Mouse (Mus musculus) neural tube, embryonic 15.5 days (tissue): ENCODE results near the gene Alg11. TPM values are rescaled to one million over a fixed set of nuclear protein-coding genes. Genes with fewer than 3 reads are reported as not detected.

Experiments used
- ATAC-seq: fragments of 200-750 bp; cut with Nextera tagmentation; 2 replicates; pipeline ENCODE4 v1.8.0; 2017; ENCODE audit warnings: mild to moderate bottlenecking, moderate TSS enrichment, moderate library complexity; ENCODE audit not compliant: low FRiP score
- H3K27ac ChIP-seq: fragments of 300-500 bp; sonication (generic); replicated peaks from 2 replicates; pipeline ENCODE4 v1.5.1; 2015; ENCODE audit warnings: mild to moderate bottlenecking, inconsistent platforms
- H3K27me3 ChIP-seq: fragments of 300-500 bp; sonication (generic); replicated peaks from 2 replicates; pipeline ENCODE4 v1.6.1; 2015; ENCODE audit warnings: inconsistent platforms
- H3K36me3 ChIP-seq: fragments of 300-500 bp; sonication (generic); 2 replicates; pipeline ENCODE4 v1.6.1; 2015; ENCODE audit warnings: inconsistent platforms
- H3K4me1 ChIP-seq: fragments of 300-500 bp; sonication (generic); 2 replicates; pipeline ENCODE4 v1.6.1; 2015; ENCODE audit warnings: inconsistent platforms
- H3K4me2 ChIP-seq: fragments of 300-500 bp; sonication (generic); 2 replicates; pipeline ENCODE4 v1.6.1; 2015; ENCODE audit warnings: inconsistent platforms, mild to moderate bottlenecking, moderate library complexity
- H3K4me3 ChIP-seq: fragments of 300-500 bp; sonication (generic); replicated peaks from 2 replicates; pipeline ENCODE4 v1.5.1; 2015; ENCODE audit warnings: mild to moderate bottlenecking, inconsistent platforms
- H3K9ac ChIP-seq: fragments of 300-500 bp; sonication (generic); replicated peaks from 2 replicates; pipeline ENCODE4 v1.6.1; 2015; ENCODE audit warnings: mild to moderate bottlenecking, inconsistent platforms
- H3K9me3 ChIP-seq: fragments of 300-500 bp; sonication (generic); replicated peaks from 2 replicates; pipeline ENCODE4 v1.6.1; 2016; ENCODE audit warnings: inconsistent platforms
- WGBS: fragments of 180-500 bp; shearing (Covaris S2); methylation state at CpG from one replicate; pipeline ENCODE4 v1.1.7; 2015; ENCODE audit warnings: mixed read lengths; 5-methylcytosine and 5-hydroxymethylcytosine counted together
- polyA plus RNA-seq: library from polyadenylated mRNA; unstranded; fragments of >200 nt; fragmentation: Nextera tagmentation; extraction: Ambion mirVana; gene quantifications from 2 replicates; pipeline ENCODE4 v1.2.1, GENCODE M21; 2015

Gene Alg11
- polyA plus RNA-seq, 1 experiment from 2014 or later: 37.7 TPM

GRCm38 (mm10) chr8:22042515-22042914 lies 18.0 kb upstream of the Alg11 start:
- Histone ChIP-seq H3K4me2 (no peak overlapping the region), H3K36me3 (no peaks in the 10 kb centered on the region), H3K9me3 (no peaks in the 10 kb centered on the region), H3K4me3 (no peak overlapping the region), H3K4me1 (peaks cover 9% of the 10 kb centered on the region; the same call in 1 of the 2 replicates), H3K9ac (no peak overlapping the region), H3K27me3 (no peaks in the 10 kb centered on the region), H3K27ac (no peak overlapping the region)
- no peak for ATAC-seq
- 85% methylated on average over 3 of the region's 3 CpGs for WGBS

DNA sequence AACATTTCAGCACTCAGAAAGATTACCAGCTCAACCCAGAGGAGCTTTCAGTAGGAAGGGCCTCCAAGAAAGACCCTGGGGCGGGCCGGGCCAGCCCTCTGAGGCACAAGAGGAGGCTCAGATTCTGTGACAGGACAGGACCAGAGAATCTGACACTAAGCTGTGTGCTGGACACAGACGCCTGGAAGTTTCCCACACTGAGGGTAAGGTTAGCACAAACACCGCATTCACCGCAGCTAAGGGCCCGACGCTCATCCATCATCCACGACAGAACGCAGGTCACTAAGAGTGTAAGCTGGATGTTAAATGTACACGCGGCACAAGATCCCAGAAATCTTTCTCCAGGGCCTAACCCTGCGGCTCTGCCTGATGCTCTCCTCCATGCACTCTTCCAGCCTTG lies 16.8 kb upstream of the Alg11 start:
- Histone ChIP-seq H3K27ac (no peak overlapping the region), H3K27me3 (no peaks in the 10 kb centered on the region), H3K36me3 (no peaks in the 10 kb centered on the region), H3K4me2 (no peak overlapping the region), H3K9me3 (no peaks in the 10 kb centered on the region), H3K4me3 (no peak overlapping the region), H3K9ac (no peak overlapping the region), H3K4me1 (peaks cover 9% of the 10 kb centered on the region; the same call in 1 of the 2 replicates)
- 55% methylated on average over 12 of the region's 12 CpGs for WGBS
- no peak for ATAC-seq

DNA sequence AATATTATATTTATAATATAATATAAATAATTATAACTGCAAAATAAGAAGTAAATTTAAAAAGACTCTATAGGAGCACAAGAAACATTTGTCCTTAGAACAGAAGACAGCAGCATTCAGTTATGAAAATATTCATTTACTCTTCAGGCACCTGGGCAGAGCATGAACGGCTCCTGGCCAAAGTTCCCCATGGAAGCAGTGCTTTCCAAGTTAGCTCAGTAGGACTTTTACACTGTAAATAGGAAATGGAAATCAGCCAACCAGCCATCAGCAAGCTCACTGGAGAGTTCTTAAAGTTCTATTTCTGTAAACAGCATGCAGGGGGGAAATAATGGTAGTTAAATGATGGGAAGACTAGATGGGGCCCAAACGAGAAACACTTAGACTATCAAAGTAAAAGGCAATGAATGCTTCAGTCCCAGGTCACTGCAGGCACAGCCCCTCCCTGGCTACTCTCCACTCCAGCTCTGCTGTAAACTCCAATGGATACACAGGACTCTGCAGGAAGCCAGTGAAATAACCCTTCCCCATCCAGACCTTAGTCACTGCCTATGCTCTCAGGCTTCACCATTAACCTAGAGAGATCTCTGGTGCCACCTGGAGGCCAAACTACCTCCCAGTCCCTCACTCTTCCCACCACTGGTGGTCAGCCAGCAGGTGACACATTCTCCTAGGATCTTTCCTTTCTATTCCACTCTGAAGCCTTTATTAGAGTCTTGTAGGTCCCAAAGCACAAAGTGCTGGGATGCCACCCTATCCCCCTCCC lies 12.6 kb upstream of the Alg11 start:
- Histone ChIP-seq H3K4me1 (no peaks in the 10 kb centered on the region), H3K4me2 (no peak overlapping the region), H3K36me3 (no peaks in the 10 kb centered on the region), H3K27me3 (no peaks in the 10 kb centered on the region), H3K9ac (no peak overlapping the region), H3K9me3 (no peaks in the 10 kb centered on the region), H3K27ac (no peak overlapping the region), H3K4me3 (no peak overlapping the region)
- WGBS: 43% methylated on average over 2 of the region's 2 CpGs
- peak; percentile 69 for ATAC-seq

DNA sequence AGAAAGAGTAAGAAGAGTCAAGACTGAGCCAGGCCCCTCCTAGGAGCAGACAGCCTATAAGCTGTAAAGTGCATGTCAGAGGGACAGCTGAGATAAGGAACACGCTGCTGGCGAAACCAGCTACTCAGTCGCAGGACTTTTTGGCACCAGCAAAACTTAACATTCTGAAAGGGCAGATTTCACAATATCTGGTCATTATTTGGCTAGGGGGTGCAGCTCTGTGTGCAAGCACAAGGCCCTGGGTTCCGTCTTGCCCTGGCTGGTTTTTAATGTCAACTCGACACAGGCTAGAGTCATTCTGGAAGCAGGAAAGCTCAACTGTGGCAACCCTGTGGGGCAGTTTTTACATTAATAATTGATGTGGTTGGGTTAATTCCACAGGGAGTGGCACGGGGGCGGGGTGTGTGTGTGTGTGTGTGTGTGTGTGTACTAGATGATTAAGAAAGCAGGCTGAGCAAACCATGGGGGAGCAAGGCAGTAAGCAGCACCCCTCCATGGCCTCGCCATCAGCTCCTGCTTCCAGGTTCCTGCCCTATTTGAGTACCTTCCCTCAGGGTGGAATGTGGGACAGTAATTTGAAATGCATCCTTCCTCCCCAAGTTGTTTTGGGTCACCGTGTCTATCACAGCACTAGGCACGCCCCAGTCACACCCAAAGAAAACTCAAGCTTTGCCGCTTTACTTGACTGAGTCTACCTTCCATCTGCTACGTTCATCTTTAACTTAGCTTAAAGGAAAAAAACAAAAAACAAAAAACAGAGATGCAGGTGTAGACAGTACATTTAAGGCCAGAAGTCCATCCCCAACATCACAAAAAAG lies 5.6 kb upstream of the Alg11 start:
- Histone ChIP-seq H3K9ac (no peak overlapping the region), H3K27ac (no peak overlapping the region), H3K4me3 (no peak overlapping the region), H3K36me3 (no peaks in the 10 kb centered on the region), H3K4me2 (no peak overlapping the region), H3K4me1 (peaks cover 5% of the 10 kb centered on the region), H3K9me3 (no peaks in the 10 kb centered on the region), H3K27me3 (peaks cover 6% of the 10 kb centered on the region; the same call in 1 of the 2 replicates)
- 88% methylated on average over 12 of the region's 12 CpGs for WGBS
- ATAC-seq: no peak

- ATAC-seq: no peak
- no peak overlapping the region for H3K27ac ChIP-seq
Measured at GRCm38 (mm10) chr8:22055492-22055877, 5.0 kb upstream of the Alg11 start.

GRCm38 (mm10) chr8:22056850-22057249 lies 3.7 kb upstream of the Alg11 start:
- WGBS: 87% methylated on average over 3 of the region's 3 CpGs
- H3K4me3 ChIP-seq: no peak overlapping the region

More at GRCm38 (mm10) chr8:22055492-22055877, 5.0 kb upstream of the Alg11 start:
- H3K27me3 ChIP-seq: peaks cover 6% of the 10 kb centered on the region; the same call in 1 of the 2 replicates
- H3K36me3 ChIP-seq: no peaks in the 10 kb centered on the region
- H3K9ac ChIP-seq: no peak overlapping the region
- 93% methylated on average over 2 of the region's 2 CpGs for WGBS
- H3K4me1 ChIP-seq: peaks cover 5% of the 10 kb centered on the region
- no peak overlapping the region for H3K4me2 ChIP-seq
- no peaks in the 10 kb centered on the region for H3K9me3 ChIP-seq
- no peak overlapping the region for H3K4me3 ChIP-seq

DNA sequence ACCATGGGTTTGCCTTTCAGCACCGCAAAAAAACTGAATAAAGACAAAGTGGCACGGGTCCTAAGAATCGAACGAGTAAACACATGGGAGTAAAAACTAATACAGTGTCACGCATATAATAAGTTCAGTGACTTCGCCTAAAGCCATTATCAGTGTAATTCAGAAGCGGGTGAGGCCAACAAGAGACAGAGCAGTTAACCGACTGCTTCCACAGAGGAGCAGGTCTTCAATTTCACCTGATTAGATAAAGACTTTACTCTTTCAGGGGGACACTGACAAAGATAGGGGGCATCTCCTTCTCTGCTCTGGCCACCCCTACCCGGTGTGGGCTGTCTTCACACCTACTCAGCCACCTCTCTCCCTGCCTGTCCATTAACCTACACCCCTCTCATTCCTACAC lies 2.2 kb upstream of the Alg11 start:
- no peak for ATAC-seq
- WGBS: 81% methylated on average over 9 of the region's 9 CpGs
- no peak overlapping the region for H3K27ac ChIP-seq
- no peak overlapping the region for H3K4me3 ChIP-seq
- H3K9ac ChIP-seq: no peak overlapping the region
- H3K4me1 ChIP-seq: peaks cover 9% of the 10 kb centered on the region
- peaks cover 6% of the 10 kb centered on the region; the same call in 1 of the 2 replicates for H3K27me3 ChIP-seq
- no peaks in the 10 kb centered on the region for H3K9me3 ChIP-seq
- peaks cover 2% of the 10 kb centered on the region; the same call in 1 of the 2 replicates for H3K36me3 ChIP-seq
- no peak overlapping the region for H3K4me2 ChIP-seq

More at GRCm38 (mm10) chr8:22056850-22057249, 3.7 kb upstream of the Alg11 start:
- H3K4me2 ChIP-seq: no peak overlapping the region
- ATAC-seq: no peak
- no peak overlapping the region for H3K27ac ChIP-seq
- no peaks in the 10 kb centered on the region for H3K36me3 ChIP-seq
- H3K27me3 ChIP-seq: peaks cover 6% of the 10 kb centered on the region; the same call in 1 of the 2 replicates
- H3K4me1 ChIP-seq: peaks cover 9% of the 10 kb centered on the region
- H3K9me3 ChIP-seq: no peaks in the 10 kb centered on the region
- no peak overlapping the region for H3K9ac ChIP-seq

DNA sequence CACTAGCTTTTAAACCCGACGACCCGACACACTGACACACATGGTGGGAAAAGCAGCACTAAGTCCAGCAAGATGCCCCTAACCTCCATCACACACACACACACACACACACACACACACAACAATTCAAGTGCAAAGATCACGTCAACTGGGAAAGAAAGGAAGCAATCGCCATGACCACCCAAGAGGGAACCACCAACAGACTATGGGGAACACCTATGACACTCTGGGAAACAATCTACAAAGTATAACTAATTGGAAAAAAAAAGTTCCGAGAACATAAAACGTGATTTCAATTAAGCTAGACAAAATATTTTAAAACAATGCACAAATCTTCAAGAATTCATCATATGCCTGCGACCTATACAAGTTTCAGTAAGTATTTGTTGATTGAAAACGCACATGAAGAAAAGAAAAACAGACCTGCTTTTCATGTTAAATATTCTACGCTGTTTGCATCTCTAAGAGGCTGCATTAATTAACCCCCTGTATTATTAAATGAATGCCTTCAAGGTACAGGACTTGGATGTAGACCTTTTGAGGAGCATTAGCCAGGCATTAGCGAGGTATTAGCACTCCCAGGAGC lies 1.3 kb upstream of the Alg11 start:
- WGBS: 33% methylated on average over 11 of the region's 11 CpGs
- Histone ChIP-seq H3K4me3 (peak overlapping the region; percentile 81), H3K36me3 (peaks cover 7% of the 10 kb centered on the region; the same call in 1 of the 2 replicates), H3K9ac (peak overlapping the region; percentile 77), H3K4me1 (peaks cover 9% of the 10 kb centered on the region), H3K9me3 (no peaks in the 10 kb centered on the region), H3K4me2 (peak overlapping the region; percentile 94), H3K27me3 (peaks cover 6% of the 10 kb centered on the region; the same call in 1 of the 2 replicates), H3K27ac (no peak overlapping the region)
- ATAC-seq: no peak; the same call in 1 of the 2 replicates

- Histone ChIP-seq H3K4me2 (peak within 1 kb of the TSS; percentile 94), H3K9me3 (no peaks in the 10 kb centered on the region), H3K36me3 (peaks cover 12% of the 10 kb centered on the region), H3K4me3 (peak within 1 kb of the TSS; percentile 81), H3K27ac (peak within 1 kb of the TSS; percentile 65), H3K27me3 (peaks cover 6% of the 10 kb centered on the region; the same call in 1 of the 2 replicates), H3K9ac (peak within 1 kb of the TSS; percentile 77), H3K4me1 (peaks cover 9% of the 10 kb centered on the region)
- peak; percentile 90 for ATAC-seq
- WGBS: under 1% methylated on average over 43 of the region's 46 CpGs
Measured at GRCm38 (mm10) chr8:22059821-22060445, 588 bp upstream of the Alg11 start, which contains the start of gene Atp7b. TSS of gene Atp7b (minus strand) at chr8:22060305.

DNA sequence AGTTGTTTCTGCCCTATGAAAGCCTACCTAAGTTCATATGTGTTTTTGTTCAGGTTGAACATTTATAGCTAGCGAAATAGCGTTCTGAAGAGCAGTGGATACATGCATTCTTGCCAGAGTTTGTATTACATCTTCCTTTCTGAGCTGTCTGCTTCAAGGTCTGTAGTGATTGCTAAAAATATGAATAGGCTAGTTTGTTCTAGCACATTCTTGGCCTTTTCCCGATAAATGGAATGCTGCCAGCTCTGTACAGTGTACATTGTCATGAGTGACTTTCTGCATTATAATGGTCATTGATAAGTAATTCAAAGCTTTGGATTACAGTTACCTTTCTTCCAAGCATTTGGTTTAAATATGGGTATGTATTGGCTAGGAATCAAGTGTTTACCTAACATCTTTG lies 605 bp downstream of the Alg11 start:
- Histone ChIP-seq H3K4me2 (peak overlapping the region; percentile 94), H3K4me1 (peaks cover 9% of the 10 kb centered on the region), H3K4me3 (peak overlapping the region; percentile 81), H3K27me3 (peaks cover 6% of the 10 kb centered on the region; the same call in 1 of the 2 replicates), H3K9me3 (no peaks in the 10 kb centered on the region), H3K9ac (no peak overlapping the region), H3K36me3 (peaks cover 24% of the 10 kb centered on the region), H3K27ac (no peak overlapping the region)
- WGBS: 7% methylated on average over 3 of the region's 3 CpGs
- no peak for ATAC-seq
